Mouse (Mus musculus): ENCODE results near the gene Brf1.
A peak's percentile ranks its signal among the peaks of the same experiment; 100 is the strongest.

Brf1 gene

DNA sequence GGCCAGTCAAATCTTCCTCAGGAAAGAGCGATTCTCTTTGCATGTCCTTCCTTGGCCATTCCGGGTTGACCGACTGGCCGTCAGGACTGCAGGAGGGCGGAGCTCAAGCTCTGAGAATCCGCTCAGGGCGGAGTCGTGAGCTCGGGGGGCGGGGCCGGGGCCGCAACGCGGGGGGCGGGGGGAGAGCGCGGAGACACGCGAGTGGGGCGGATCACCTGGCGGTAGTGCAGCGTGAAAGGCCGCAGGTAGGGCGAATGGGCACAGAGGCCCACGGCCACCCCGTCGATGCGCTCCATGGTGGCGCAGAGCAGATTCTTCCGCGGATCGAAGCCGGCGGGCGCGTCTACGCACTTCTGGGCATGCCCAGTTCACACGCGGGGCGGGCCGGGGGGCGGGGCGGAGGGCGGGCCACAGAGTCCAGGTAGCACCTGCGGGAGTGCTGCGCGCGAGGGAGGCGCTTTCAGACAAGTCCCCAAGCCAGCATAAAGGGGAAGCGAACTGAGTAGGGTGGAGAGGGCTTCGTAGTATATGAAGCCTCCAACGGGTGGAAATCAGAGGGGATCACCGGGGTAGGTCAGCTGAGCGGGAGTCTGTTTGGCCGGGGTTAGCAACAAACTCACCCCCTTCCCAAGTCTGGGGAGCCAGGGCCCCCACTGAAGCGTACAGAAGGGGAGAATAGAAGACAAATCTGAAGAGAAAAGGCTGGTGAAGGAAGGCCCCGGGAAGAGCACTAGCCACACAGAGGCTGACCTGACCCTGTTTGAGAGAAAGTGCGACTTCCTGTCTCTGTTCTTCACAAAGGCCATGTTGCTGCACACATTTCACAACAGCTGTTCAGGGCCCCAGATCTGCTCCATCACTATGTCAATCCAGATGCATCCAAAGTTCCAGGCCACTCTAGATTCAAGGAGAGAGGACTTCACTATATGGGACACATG is 58.5 kb downstream of the Brf1 start, which contains the start of gene Nudt14:
TSS of gene Nudt14 (minus strand) at position 349 of the 938 bp plus-strand sequence.
- ATAC-seq (ENCODE audit: insufficient number of reproducible peaks, low FRiP score, low TSS enrichment): no peak

DNA sequence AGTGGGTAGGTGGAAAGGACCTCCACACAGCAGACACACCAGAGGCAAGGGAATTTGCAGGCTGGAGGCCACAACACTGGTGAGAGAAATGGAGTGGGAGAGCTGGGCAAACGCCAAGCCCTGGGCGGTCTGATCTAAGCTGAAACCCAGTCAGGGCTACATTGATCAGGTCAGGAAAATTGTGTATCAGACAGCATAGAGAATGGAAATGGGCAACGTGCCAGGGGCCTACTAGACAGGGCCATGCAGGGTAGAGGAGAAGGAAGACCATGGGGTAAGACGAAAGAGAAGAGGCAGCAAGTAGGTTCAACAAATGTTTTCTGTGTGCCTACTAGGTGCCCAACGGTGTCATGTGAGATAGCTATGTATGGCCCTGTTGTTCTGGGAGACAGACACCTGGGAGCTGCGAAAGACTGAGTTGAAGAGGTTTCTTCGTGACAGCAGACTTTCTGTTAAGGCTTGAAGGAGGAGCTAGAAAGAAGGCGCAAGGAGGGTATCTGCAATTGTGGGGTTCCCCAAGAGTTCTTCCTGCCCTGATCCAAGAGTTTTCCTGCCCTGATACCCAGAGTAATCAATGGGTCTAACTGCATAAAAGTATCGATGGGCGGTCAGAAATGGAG is 59.2 kb downstream of the Brf1 start:
- no peak for ATAC-seq (ENCODE audit: insufficient number of reproducible peaks, low FRiP score, low TSS enrichment)

DNA sequence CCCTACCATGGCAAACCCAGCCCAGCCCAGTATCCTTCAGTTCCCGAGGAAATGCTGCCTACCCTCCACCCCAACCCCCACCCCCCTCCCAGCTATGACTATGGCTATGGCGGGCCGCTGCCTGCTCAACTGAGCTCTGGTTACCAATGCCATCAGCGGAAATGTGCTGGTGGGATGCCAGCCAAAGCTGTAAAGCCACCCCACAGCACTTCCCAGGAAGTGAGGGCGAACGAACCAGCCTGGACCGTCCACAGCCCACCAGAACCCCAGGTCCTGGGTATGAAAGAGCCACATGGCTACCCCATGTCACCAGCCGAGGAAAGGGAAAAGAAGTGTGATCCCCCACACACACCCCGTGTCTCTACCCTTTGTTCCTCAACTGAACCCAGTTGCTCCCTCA is 59.8 kb downstream of the Brf1 start:
- ATAC-seq (ENCODE audit: insufficient number of reproducible peaks, low FRiP score, low TSS enrichment): no peak

DNA sequence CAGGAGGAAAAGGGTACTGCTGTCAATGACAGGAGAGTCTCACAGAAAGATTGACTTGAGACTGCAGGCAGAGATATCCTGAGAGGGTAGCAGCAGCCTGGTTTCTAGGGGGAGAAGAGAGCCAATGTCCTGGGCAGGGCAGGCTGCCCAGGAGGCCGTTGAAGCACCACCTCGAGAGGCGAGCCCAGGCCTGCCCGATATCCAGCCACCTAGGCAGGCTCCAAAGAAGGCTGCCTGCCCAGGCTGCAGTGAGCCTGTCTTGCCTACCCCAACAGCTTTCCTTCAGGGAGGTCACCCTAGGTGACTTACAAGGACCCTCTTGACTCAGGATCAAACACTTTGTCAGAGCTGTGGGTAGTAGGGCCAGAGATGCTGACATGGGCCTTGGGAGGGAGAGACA is 60.3 kb downstream of the Brf1 start:
- ATAC-seq (ENCODE audit: insufficient number of reproducible peaks, low FRiP score, low TSS enrichment): no peak

DNA sequence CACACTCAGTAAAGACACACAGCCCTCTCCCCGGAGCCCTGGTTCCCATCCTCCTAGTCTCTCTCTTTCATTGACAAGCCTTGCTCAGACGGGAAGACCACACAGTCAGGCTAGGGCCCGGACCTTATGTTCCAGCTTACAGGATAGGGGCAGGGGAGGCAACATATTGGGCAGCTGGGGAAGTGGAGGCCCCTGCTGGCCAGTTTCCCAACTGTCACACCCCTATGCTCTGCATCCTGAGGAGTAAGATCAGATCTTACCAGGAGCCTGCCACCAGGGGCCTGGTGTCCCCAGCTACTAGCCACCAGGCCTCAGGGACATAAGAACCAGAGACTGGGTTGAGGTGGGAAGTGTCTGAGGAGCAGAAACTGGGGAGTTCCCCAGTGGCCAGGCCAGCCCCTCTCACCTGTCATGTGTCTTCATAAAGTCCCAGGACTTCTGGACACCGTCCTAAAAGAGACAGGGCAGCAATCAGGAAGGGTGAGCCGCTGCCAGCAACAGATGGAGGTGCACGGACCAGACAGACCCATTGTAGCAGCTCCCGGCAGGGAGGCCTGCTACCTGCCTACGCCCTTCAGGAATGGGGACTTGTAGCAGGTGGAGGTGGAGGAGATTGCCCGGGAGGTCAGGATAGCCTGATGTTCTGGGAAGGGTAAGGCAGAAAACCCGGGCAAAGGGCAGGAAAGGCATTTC is 61.5 kb downstream of the Brf1 start:
- peak; percentile 58; the same call in 1 of the 2 replicates for ATAC-seq (ENCODE audit: insufficient number of reproducible peaks, low FRiP score, low TSS enrichment)

DNA sequence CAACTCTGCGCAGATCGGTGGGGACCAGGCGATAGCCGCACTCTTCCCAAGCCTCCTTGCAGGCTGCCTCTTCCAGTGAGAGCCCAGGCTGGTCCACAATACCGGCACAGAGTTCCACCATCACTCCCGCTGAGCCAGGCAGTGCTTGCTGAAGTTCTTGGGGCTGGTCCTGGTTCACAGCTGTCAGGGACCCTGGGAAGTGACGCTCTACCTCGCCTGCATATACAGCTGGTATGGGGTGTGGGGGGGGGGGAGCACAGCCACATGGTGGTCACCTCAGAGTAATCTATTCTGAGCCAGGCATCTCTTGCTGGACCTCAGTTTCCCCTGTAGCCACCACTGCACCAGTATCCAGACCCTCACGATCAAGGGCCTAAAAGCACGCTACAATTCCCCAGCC is 62.1 kb downstream of the Brf1 start:
- ATAC-seq (ENCODE audit: insufficient number of reproducible peaks, low FRiP score, low TSS enrichment): no peak

DNA sequence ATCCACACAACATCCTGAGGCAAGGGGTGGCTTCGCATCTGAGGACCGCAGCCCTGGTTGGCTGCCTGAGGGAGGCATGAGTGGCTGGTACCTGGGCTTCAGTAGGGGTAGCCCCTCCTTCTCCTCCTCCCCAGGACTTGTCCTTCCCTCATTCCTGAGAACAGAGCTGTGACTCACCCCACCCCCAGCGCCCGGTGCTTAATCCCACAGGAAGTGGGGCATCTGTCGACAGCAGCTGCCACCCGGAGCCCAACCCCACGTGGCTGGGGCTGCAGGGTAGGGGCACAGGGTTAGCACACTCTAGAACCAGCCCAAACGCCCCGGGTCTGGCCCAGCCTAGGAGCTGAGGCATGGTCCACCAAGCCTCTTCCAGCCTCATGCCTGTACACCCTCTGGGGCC is 62.6 kb downstream of the Brf1 start:
- no peak for ATAC-seq (ENCODE audit: insufficient number of reproducible peaks, low FRiP score, low TSS enrichment)

DNA sequence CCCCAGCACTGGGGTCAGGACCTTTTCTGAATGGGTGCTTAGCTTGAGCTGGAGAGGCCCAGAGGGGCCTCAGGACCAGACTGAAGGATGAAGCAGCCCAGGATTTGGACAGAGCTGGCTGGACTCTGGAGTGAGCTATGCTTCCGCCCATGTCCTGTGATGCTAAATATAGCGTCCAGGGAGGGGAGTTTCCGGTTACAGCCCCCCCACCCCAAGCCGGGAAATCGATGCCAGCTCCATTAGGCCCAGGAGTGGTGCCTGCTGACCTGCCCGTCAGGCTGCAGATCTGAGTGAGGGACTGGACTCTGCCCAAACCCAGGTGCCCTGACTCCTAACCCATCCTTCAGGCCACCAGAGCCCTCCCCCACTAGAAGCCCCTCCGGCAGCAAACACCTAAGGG is 67.9 kb downstream of the Brf1 start:
- ATAC-seq (ENCODE audit: insufficient number of reproducible peaks, low FRiP score, low TSS enrichment): no peak

DNA sequence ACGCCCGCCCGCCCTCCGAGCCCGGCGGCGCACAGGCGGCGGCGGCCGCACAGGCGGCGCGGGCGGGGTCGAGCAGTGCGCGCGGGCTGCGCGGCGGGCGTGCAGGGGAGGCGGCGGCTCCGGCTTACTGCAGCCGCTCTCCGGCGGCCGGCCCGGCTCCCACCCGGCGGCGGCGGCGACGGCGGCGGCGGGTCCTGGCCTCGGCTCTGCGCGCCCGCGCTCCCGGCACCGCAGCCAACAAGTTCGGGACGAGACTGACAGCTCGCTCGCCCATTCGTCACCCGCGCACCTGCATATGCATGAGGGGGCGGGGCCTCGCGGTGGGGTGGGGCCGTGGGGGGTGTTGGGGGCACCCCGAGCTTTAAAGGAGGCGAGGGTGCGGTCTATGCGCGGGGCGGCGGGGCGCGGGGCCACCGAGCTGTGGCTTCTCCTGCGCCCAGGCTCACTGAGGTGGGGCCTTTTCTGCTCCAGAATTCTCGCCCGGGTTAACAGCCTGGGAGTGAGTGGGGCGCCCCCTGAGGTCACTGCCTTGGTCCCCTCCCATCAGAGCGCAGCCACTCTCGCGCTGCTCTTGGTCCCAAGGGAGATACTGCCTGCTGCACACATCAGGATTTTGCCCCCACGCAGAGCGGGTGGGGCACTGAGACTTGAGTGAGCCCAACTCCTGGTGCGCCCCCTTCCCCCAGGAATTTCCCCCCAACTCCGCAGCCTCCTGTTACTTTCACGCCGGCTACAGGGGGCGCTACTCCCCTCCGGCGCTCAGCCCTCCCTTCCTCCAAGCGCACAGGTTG is 70.7 kb downstream of the Brf1 start, which contains the start of gene Jag2:
TSS of gene Jag2 (minus strand) at position 215 of the 791 bp plus-strand sequence.
- peak; percentile 34; the same call in 1 of the 2 replicates for ATAC-seq (ENCODE audit: insufficient number of reproducible peaks, low FRiP score, low TSS enrichment)

DNA sequence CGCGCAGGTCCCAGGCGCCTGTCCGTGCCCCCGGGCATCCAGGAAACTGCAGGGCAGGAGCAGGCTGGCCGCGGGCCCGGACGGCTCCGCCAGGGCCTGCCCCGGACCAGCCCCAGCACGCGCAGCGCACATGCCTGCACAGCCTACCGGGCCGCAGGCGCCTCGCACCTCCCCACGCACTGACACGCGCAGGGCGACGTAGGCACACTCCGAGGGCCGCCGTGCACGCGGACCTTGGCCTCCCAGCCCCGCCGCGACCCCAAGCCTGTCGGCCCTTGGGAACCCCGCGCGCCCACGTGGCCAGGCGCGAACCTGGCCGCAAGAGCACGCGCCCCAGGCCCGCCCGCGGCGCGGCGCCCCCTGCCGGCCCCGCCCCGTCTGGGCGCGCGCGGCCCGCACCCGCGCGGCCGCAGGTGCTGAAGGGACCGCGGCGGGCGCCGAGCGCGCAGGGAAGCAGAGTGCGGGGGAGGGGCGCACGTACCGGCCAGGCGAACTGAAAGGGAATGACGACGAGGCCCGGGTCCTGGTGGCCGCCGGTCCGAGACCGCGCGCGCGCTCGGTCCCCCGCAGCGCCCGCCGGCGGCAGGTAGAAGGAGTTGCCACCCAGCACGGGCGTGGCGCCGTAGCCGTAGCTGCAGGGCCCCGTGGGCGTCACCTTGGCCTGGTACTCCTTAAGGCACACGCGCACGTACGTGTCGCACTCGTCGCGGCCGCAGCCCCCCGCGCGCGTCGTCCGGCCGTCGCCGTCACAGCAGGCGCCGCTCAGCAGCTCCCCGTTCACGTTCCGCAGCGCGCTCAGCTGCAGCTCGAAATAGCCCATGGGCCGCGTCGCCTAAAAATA is 71.9 kb downstream of the Brf1 start:
- ATAC-seq (ENCODE audit: insufficient number of reproducible peaks, low FRiP score, low TSS enrichment): 0 out of 2 replicates have a peak, but pooled peaks have one; percentile 7

DNA sequence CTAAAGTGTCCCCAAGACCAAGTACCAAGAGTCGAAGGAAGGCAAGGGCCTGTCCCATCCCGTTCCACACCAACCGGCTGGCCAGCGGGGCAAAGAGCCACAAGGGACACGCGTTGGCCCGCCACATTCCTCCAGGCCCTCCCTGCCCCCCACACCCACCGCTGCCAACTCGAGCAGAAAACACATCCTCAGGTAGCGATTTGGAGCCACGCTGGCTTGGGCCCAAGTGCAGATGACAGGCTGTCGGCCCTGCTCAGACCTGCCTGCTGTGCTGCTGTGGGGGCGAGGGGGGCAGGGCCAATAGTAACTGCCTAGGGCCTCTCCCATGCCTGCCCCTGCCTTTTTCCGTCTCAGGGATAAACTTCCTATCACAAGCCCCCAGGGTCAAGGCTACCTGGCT is 73.2 kb downstream of the Brf1 start:
- ATAC-seq (ENCODE audit: insufficient number of reproducible peaks, low FRiP score, low TSS enrichment): no peak

DNA sequence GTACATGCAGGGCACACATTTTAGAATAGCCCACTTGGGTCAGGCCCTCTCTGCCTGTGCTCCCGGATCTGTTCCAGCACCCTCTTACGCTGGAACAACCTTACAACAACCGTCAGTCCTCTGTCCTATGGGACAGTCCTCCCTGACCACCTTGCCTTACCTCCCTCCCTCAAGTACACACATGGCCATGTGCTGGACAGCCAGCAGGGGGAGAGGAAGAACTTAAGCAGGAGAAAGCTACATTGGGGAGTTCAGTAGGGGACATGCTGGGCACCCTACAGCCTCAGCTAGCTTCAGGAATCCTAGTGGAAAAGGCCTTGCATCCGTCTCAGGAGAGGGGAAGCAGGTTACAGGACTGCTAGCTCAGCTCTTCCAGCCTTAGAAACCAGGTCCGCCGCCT is 74.6 kb downstream of the Brf1 start:
- ATAC-seq (ENCODE audit: insufficient number of reproducible peaks, low FRiP score, low TSS enrichment): no peak

DNA sequence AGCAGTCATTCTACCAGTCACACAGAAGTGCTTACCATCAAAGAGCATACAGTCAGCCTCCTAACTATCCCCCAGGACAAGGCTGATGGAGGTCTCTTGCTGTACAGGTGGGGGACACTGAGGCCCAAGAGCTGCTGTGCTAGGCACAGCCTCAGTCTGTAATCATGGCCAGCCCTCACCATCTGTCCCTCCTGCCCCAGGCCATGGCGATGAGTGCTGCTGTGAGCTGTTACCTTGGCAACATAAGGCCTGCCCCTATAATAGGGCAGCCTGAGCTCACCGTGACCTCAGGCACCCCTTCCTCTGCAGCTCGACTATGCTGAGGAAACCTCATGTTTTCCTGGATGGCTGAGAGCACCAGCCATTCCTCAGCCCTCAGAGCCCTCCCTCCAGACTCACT is 78.0 kb downstream of the Brf1 start:
- no peak for ATAC-seq (ENCODE audit: insufficient number of reproducible peaks, low FRiP score, low TSS enrichment)

DNA sequence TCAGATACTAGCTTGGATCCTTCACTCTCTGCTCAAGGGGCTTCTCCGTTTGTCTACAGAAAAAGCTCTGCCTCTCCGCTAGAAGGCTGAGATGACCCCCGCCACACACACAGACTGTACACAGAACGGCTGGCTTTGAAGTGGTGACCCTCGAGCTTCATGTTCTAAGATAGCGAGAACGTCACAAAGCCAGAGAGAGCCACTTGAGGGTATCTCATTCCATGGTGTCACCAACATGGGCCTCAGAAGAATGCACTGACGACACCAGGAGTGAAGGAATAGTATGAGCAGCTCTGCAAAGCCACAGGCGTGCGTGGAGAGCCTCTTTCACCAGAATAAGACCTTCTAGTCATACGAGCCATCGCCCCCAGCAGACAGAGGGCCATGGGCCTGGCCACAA is 79.0 kb downstream of the Brf1 start:
- ATAC-seq (ENCODE audit: insufficient number of reproducible peaks, low FRiP score, low TSS enrichment): no peak

DNA sequence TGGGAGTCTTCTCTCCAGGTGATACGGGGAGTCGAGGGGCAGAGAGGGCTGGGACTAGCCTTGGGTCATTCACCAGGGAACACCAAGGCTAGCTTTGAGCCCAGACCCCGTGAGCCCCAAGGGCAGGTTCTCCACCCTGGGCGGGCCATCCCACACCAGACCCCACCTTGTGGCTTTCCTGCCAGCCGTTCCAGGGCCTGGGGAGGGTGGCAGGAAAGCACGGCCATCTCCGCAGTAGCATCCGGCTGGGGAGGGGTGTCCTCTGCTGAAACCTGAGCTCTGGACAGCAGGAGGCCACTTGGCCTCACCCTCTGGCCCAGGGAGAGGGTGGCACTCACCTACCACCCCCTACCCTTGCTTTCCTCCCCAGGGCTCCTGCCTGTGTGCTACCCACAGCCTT is 82.6 kb downstream of the Brf1 start:
- no peak for ATAC-seq (ENCODE audit: insufficient number of reproducible peaks, low FRiP score, low TSS enrichment)

DNA sequence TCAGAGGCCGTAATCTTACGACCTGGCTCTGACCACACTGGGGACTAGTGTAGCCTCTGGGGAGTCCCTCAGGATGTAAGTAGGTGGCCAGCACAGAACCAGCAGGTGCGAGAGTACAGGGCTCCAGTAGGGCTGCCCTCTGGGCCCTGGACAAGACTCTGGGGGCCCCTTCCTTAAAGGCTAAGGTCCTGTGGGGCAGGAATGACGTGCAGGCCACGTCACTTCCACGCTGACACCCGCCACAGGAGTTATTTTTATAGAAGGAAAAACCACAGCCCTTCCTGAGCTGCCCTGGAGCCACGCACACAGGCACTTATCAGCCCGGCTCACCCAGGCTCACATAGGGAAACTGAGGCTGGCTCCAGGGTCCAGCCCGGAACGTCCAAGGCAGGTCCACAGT is 83.0 kb downstream of the Brf1 start:
- no peak for ATAC-seq (ENCODE audit: insufficient number of reproducible peaks, low FRiP score, low TSS enrichment)

DNA sequence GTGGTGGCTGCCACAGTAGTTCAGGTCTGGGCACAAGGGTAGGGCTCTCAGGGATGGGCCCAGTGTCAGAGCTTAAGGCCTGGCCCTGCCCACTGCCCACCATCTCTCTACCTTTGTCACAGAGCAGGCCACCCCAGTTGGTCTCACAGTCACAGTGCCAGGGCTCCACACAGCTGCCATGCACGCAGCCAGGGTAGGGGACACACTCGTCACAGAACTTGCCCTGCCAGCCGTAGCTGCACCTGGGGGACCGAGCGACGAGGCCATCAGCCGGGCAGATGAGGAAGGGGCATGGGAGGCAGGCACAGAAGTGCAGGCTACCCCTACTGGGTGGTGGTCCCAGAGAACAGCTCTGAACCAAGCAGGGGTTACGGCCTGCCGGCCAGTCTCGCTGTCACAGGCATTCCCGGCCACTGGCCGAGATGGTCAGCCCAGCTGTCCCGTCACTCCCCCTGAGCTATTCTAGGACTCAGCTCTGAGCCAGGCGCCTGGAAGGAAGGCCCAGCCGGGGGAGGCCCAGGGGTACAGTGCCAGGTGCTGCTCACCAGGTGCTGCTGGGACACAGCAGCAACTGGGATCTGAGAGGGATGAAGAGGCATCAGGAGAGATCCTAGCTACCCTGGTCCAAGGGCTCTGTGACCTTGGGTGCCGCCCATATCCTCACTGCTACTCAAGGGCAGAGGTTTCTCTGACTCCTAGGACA is 83.7 kb downstream of the Brf1 start:
- ATAC-seq (ENCODE audit: insufficient number of reproducible peaks, low FRiP score, low TSS enrichment): no peak

DNA sequence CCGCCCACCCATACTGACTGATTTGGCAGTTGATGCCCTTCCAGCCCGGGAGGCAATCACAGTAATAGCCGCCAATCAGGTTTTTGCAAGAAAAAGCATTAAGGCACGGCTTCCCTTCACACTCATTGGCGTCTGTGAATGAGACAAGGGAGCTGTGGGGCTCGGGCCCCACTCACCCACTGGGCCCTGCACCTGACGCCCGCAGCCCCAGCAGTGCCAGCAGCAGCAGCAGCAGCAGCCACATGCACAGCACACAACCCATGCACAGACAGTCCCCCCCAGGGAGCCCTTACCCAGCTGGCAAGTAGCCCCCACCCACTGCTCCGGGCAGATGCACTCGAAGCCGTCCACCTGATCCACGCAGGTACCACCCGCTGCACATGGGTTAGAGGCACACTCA is 84.9 kb downstream of the Brf1 start:
- ATAC-seq (ENCODE audit: insufficient number of reproducible peaks, low FRiP score, low TSS enrichment): no peak

DNA sequence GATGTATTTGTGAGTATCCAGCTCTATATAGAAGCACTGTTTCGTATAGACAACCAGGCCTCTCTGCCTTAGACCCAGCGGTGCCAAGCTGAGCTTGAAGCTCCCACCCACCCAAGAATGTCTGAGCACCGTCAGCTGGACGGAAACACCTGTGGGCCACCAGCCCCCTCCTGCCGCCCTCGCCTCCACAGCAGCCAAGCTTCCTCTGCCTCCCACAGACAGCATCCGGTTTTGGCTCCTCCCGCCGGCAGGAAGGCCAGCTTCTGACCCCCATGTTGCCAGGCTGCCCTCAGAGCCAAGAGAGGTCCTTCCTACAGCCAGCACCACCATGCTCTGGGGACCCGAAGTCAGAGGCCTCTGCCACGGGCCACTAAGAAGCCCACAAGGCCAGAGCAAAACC is 86.0 kb downstream of the Brf1 start:
- ATAC-seq (ENCODE audit: insufficient number of reproducible peaks, low FRiP score, low TSS enrichment): no peak

Measured in cerebellum, adult (tissue).